Mouse (Mus musculus) kidney, adult 2 months (tissue): ENCODE results near the gene Kcnc3.

Experiments
- CTCF ChIP-seq: fragments of 200-500 bp; conservative IDR thresholded peaks from 2 replicates; pipeline ENCODE4 v1.5.1; 2011; ENCODE audit warnings: low read depth, mild to moderate bottlenecking, control low read depth, low read length, moderate library complexity, mixed read lengths; ENCODE audit not compliant: insufficient read depth, insufficient read length
- POLR2A ChIP-seq: fragments of 200-500 bp; IDR thresholded peaks from one replicate; pipeline ENCODE4 v1.6.1; 2011; ENCODE audit warnings: low read depth, low read length, control low read depth

- TF ChIP-seq CTCF (no peak), POLR2A (no peak)
These were observed 38.7 kb upstream of the Kcnc3 start for GRCm38 (mm10) chr7:44551731-44552130.
